Mouse (Mus musculus) activated CD4-positive, CD25-positive, alpha-beta regulatory T cell, adult 9 weeks (primary cell): ENCODE data around the gene Oxct2b. TPM values are rescaled to one million over a fixed set of nuclear protein-coding genes. Genes with fewer than 3 reads are reported as not detected.

Source experiments
- polyA plus RNA-seq: library from polyadenylated mRNA; unstranded; fragments of 100-300 nt; shearing (Covaris generic); gene quantifications from one replicate; pipeline ENCODE4 v1.2.1, GENCODE M21; 2017

The Oxct2b gene
- not detected for polyA plus RNA-seq

GRCm38 (mm10) chr4:123116011-123116410 is at the start of gene Oxct2b:
TSS of gene Oxct2b (plus strand) at chr4:123116266.

DNA sequence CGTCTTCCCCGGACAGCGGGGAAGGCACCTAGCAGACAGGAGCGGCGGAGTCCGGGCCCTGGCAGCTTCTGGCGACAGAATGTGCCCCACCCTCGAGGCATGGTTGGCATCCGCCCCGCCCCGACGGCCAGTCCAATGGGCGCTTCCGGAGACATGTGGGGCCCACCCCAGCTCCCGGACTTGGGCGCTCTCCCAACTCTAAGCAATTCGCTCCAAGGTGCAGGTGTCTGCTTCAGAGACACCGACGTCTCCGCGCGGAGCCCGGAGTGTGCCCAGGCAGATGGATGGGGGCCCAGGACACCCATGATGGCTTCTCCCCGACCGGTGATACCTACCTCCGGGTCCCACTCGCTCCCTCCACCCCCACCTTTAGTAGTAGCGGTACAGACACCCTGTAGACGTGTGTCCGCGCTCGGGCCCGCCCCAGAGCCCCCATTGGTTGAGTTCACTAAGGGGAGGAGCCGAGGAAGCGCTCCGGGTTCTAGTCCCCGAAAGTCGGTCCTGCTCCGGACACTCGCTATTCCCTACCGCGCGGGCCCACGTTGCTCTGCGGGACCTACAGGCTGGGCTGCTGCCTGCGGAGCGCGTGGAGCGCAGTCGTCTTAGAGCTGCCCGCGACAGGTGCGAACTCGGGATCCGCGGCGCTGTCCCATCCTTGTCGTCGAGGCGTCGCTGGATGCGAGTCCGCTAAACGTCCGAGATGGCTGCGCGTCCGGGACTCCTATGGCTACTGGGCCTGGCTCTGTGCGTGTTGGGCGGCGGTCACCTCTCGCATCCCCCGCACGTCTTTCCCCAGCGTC is 11.2 kb upstream of the Oxct2b start, which contains the start of gene Bmp8b:
TSS of gene Bmp8b (plus strand) at position 515 of the 800 bp plus-strand sequence.

DNA sequence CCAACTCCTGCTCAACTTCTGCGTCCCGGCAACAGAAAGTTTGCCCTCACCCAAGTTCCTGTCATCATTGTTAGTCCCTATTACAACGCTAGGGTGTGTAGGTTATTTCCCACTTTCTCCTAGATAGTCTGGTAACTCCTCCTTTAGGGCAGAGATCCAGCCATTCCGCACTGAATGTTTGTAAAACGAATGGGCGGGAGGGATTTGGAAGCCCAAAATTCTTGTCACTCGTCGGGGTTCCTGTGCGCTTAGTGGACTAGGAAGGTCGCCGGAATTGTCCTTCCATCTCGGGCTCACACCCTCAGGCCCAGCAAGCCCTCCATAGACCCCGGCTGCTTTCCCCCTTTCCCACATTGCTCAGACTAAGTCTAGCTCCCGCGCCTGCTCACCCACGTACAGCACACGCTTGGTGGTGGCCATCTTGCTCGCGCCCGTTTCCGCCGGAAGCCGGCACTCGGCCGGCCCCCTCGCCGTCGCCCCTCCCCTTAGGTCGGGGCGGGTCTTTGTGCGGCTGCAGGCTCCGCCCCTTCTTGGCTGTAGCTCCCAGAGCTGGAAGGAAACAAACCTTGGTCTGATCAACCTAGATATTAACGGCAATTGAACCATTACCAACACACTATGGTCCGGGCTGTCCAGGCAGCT is 23.6 kb downstream of the Oxct2b start, which contains the start of gene Ppie:
TSS of gene Ppie (minus strand) at position 439 of the 642 bp plus-strand sequence.

Other genes with a start within 250 kb of the Oxct2b start
- gene Cap1, start 230.2 kb upstream of the Oxct2b start, polyA plus RNA-seq = 193 TPM
- 4.0 TPM for gene Mfsd2a, start 155.1 kb upstream of the Oxct2b start, polyA plus RNA-seq
- gene Mycl, start 120.6 kb upstream of the Oxct2b start, polyA plus RNA-seq = not detected
- gene Trit1, start 99.7 kb upstream of the Oxct2b start, polyA plus RNA-seq = 26.3 TPM
- gene Bmp8b, start 11.1 kb upstream of the Oxct2b start, polyA plus RNA-seq = 0.15 TPM
- gene Ppie, start 23.7 kb downstream of the Oxct2b start, polyA plus RNA-seq = 96.6 TPM
- gene Hpcal4, start 67.0 kb downstream of the Oxct2b start, polyA plus RNA-seq = not detected
- not detected for gene Nt5c1a, start 85.2 kb downstream of the Oxct2b start, polyA plus RNA-seq
- 0.12 TPM for gene Heyl, start 117.3 kb downstream of the Oxct2b start, polyA plus RNA-seq
- 7.2 TPM for gene Pabpc4, start 146.1 kb downstream of the Oxct2b start, polyA plus RNA-seq
- gene Oxct2a, start 207.4 kb downstream of the Oxct2b start, polyA plus RNA-seq = not detected
- gene Bmp8a, start 227.0 kb downstream of the Oxct2b start, polyA plus RNA-seq = not detected